Mouse (Mus musculus) brain, embryonic 14.5 days (tissue): ENCODE measurements around the gene Ints11. TPM values are rescaled to one million over a fixed set of nuclear protein-coding genes. Genes with fewer than 3 reads are reported as not detected.

Experiments used
- DNase-seq: peaks from one replicate; pipeline ENCODE4 v3.0.0-alpha.2; 2011; ENCODE audit warnings: low read depth
- CTCF ChIP-seq: fragments of 200-500 bp; IDR thresholded peaks from 2 replicates; pipeline ENCODE4 v1.5.1; 2012; ENCODE audit warnings: inconsistent platforms, mild to moderate bottlenecking, moderate library complexity, borderline replicate concordance; ENCODE audit not compliant: insufficient read depth, insufficient read length; ENCODE audit errors: extremely low read depth
- POLR2A ChIP-seq: fragments of 200-500 bp; IDR thresholded peaks from 2 replicates; pipeline ENCODE4 v1.6.1; 2012; ENCODE audit warnings: mild to moderate bottlenecking, inconsistent platforms, borderline replicate concordance; ENCODE audit not compliant: poor library complexity, insufficient read depth, insufficient read length, severe bottlenecking; ENCODE audit errors: extremely low read depth
- polyA plus RNA-seq: library from polyadenylated mRNA; depleted of rRNA; stranded (reverse); fragments of >200 nt; gene quantifications from 2 replicates; pipeline ENCODE4 v1.2.3, GENCODE M21; 2012

Ints11 gene
- polyA plus RNA-seq, 1 experiment: 69.1 TPM

DNA sequence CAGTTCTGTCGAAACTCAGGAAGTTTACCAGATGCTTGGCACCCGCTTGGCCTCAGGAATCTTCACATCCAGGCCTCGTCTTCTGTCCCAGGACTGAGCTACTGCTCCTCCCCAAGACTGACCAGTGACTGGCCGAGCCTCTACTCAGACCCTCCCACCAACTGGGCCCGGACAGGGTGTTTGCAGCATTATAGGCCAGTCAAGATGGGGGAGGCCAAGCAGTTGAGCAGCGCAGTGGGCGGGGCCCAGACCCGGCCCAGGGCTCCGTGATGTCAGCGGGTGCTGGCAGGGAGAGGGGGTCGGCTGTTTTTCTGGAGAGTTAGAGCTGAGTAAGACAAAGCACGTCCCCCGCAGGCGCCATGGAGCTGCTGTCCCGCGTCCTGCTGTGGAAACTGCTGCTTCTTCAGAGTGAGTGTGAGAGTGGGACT lies 29.8 kb upstream of the Ints11 start, which contains the start of gene Mxra8:
Mxra8 (plus strand) TSS at position 198 of the 428 bp plus-strand sequence.
- TF ChIP-seq POLR2A (no peak), CTCF (no peak)
- DNase-seq: peak; percentile 69

DNA sequence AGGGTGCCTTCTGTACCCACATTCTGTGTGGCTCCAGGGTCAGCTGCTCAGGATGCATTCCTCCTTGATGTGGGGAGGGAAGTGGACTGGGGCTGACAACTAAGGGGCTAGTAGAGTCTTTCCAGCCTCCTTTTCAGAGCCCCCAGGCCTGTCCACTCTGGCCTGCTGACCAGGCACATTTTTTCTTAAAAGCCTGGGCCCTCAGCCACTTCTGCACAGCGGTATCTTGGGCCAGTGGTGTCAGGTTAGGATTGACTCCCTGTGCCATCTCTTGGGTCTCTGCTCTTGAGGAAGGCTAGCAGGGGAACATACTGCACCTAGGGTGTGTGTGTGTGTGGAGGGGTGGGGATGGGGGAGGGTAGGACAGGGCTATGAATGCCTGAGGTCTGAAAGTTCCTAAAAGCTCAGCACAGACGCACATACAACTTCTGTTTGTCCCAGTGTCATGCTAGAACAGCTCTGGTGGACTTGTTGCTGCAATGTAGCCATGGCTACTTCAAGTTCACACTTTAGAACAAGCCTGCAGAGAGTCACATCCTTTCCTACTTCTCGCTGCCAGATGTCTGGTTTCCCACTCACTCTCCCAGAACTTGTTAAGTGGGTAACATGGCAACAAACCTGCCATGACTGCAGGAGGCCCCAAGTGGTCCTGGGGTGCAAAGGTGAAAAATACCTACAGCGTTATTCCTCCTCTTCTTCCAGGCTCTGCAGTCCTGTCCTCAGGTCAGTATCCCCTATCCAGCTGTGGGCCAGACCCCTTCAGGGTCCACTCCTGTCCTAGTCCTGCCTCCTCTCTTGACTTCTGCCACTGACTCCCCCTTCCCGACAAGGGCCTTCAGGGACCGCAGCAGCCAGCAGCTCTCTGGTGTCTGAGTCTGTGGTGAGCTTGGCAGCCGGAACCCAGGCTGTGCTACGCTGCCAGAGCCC lies 29.0 kb upstream of the Ints11 start:
- no peak for DNase-seq
- TF ChIP-seq POLR2A (no peak), CTCF (no peak)

DNA sequence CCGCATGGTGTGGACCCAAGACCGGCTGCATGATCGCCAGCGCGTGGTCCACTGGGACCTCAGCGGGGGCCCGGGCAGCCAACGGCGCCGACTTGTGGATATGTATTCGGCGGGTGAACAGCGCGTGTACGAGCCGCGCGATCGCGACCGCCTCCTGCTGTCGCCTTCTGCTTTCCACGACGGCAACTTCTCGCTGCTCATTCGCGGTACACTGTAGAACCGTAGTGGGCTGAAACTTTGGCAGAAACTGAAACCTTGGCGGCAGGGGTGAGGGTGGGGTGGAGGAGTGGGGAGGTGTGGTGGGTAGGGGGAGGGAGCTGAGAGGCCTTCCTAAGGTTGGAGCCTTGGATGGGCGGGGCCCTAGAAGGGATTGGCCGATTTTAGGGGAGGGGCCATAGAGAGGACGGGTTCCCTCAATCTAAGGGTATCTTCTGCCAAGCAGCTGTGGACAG lies 28.3 kb upstream of the Ints11 start:
- 0 out of 2 replicates have a peak, but pooled peaks have one; percentile 12 for TF ChIP-seq CTCF
- no peak for TF ChIP-seq POLR2A
- DNase-seq: peak; percentile 43

DNA sequence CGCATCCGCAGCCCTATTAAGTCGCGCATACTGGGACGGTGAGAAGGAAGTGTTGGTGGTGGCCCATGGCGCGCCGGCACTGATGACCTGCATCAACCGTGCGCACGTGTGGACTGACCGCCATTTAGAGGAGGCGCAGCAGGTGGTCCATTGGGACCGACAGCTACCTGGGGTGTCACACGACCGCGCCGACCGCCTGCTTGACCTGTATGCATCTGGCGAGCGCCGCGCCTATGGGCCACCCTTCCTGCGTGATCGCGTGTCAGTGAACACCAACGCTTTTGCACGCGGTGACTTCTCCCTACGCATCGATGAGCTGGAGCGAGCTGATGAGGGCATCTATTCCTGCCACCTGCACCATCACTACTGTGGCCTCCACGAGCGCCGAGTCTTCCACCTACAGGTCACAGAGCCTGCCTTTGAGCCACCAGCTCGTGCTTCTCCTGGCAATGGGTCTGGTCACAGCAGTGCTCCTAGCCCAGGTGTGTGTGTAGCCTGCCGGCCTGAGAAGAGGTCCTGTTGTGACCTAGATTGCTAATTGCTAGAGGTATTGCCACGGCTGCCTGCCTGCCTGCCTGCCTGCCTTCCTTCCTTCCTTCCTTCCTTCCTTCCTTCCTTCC lies 27.6 kb upstream of the Ints11 start:
- no peak for DNase-seq
- TF ChIP-seq POLR2A (no peak), CTCF (no peak)

DNA sequence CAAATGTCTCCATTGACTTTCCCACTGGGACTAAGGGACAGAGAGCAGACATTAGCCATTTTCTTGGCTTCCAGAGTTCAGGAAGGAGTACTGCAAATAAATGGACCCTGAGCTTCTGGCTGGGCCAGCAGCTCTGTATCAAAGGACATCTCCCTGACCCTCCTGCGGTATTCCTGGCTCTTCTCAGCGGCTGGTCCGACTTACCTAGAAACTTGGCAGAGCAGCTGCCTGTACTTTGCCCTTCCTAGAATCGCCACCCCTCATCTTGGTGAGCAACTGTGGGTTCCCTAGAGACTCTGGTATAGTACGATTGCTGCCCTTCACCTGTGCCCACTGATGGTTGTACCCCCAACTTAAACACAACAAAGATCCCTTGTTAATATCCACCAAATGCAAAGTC lies 26.1 kb upstream of the Ints11 start:
- TF ChIP-seq CTCF (no peak), POLR2A (no peak)
- DNase-seq: no peak

DNA sequence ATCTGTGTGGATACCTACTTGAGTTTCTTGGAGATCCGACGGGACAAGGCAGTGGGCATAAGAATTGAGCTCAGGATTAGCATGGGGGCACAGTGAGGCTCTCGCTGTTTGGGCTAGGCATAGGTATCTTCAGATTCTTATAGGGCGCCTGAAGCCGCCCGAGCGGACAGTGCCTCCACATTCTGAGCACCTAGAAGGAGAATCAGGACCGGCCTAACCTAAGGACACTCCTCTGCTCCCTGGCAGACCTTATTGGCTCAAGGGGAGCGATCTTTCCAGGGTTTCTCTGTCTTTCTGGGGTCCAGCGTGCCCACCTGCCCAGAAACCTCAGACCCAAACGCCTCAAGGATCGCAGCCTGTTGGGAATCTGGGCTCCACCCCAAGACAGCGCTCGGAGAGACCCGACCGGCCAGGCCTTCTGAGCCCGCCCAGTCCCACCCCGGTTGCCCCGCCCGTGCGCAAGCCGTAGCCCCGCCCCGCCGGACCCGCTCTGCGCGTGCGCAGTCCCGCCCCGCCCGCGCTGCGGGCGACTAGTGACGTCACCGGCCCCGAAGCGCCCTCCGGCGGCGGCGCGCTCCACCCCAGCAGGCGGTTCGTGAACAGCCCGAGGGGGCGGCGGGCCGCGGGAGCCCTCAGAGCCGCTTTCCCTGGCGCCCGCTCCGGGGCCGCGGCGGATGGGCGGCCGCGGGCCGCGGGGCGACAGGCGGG lies 22.3 kb upstream of the Ints11 start, which contains the start of gene Dvl1:
Dvl1 (plus strand) TSS at position 532 of the 708 bp plus-strand sequence.
- peak; percentile 76 for TF ChIP-seq POLR2A
- TF ChIP-seq CTCF: peak; percentile 39; the same call in 1 of the 2 replicates
- peak; percentile 95 for DNase-seq

DNA sequence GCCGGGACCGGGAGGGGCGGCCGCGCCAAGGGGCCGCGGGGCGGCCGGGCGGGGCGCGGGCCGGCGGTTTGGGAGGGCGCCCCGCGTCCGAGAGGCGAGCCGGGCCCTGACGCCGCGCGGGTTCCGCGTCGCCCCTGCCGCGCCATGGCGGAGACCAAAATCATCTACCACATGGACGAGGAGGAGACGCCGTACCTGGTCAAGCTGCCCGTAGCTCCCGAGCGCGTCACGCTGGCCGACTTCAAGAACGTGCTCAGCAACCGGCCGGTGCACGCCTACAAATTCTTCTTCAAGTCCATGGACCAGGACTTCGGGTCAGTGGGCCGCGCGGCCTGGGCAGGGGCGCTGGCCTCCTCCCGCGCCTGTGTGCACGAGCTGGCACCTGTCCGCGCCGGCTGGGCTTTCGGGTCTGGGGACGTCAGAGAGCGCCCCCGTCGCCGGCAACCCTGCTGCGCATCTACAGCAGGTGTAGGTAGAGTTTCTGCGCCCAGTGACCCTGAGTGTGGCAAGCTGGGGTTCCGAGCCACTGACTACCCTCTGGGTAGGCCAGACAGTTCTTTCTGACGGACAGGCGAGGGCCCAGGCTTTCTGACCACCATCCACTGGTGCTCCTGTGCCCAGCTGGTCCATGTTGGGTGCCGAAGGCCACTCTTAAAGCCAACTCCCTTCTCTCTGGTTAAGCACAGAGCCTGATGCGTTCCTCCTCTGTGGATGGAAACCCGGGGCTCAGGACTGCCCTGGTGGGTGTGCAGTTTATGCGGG lies 21.6 kb upstream of the Ints11 start:
- peak; percentile 65 for DNase-seq
- no peak for TF ChIP-seq CTCF
- no peak for TF ChIP-seq POLR2A

DNA sequence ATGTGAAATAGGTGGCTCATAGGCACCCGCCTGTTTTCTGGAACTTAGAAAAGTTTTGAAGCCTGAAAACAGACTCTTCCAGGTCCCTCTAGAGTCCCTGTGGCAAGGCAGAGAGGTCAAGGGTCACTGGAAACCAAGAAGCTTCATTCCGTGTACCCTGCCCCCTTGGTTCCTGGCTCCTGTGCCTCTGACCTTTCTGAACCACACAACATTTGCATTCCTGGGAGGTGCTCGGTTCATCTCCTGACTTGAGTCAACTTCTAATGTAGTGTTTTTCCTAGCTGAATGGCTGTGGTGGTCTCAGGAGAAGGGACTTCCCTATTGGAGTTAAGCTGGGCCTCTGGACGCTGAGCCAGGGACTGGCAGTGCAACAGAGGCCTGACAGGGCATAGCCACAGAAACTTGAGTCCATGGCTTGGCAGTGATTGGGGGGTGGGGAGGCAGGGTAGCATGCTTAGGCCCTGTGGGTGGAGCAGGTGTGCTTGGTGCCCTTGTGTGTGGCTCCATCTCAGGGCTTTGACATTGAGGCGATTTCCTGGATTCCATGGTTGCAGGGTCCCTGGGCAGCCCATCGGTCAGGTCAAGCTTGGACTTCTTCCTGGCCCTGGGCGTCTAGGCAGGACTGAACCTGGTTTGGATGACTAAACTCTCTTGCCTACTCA lies 20.8 kb upstream of the Ints11 start:
- DNase-seq: no peak
- TF ChIP-seq CTCF: no peak

DNA sequence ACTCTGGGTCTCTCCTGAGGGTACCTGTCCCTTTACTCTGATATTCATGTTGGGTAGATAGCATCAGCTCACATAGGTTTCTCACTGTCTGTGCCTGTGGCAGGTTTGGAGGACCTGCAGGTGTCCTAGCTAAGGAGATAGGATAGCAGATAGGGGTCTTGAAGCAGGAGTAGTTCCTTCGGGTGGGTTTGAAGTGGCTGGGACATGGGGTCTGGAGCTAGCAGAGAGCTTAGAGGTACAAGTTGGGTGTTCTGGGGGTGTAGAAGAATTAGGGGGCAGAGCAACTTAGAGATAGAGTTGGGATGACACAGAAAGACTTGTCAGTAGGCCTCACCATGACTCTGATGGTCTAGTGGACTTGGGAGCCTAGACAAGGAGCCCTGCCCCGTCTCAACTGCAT lies 20.0 kb upstream of the Ints11 start:
- no peak for DNase-seq

More for the DNA sequence above, 20.0 kb upstream of the Ints11 start:
- TF ChIP-seq CTCF (no peak), POLR2A (no peak)
